Mouse (Mus musculus): ENCODE results near the gene Sema4a. TPM values are rescaled to one million over a fixed set of nuclear protein-coding genes. Genes with fewer than 3 reads are reported as not detected.
A peak's percentile ranks its signal among the peaks of the same experiment; 100 is the strongest.
"Not testable (repeated sequence)": the region's sequence is repeated elsewhere in the genome, so short reads cannot be mapped to it uniquely, and the experiment has no call there.

Gene Sema4a
- polyA plus RNA-seq, 1 experiment from 2014 or later, result 10.0 TPM

DNA sequence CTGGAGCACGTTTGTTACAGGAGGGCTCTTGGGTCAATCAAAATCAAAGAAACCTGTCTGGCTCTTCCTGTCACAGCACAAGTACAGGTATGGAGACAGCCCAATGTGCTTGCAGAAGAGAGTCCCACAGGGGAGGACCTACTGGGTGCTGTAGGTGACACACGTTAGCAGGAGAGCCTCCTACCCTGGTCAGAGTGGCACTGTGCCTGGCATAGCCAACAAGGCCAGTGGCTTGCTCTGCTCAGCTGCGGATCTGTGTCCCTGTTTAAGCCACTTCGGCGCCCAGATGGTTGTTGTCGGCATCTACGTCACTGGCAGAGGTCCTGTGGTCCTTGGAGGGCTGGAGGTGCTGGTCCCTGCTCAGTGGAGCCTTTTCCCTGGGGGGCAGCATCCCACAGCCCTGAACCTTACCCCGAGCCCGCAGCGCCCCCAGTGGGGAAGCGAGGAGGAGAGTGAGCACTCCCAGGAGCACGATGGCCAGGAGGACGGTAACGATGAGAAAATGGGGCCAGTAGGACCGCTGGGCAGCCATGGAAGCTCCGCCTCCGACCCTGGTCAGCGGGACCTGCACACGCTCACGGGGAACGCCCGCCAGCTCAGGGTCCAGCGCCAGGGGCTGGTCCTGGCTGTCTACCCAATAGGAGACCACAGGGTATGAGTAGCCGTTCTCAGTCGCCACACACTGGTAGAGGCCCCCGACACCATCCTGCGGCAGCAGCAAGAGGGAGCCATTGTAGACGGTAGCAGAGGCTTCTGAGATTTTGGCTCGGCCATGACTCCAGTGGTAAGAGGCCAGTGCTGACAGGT, 24.4 kb downstream of the Sema4a start:
- peak; percentile 95 for ATAC-seq (ENCODE audit: low FRiP score, low TSS enrichment)
- H3K4me3 ChIP-seq (ENCODE audit: low read length), result peak overlapping the region; percentile 26
- no peaks in the 10 kb centered on the region for H3K36me3 ChIP-seq (ENCODE audit: control insufficient read depth, insufficient read depth, low read length)
- H3K9me3 ChIP-seq (ENCODE audit: control insufficient read depth, low read length), result no peaks in the 10 kb centered on the region
- no peaks in the 10 kb centered on the region for H3K27me3 ChIP-seq (ENCODE audit: control insufficient read depth, insufficient read depth, low read length)
- H3K4me1 ChIP-seq (ENCODE audit: control insufficient read depth, insufficient read depth, low read length), result peaks cover 16% of the 10 kb centered on the region
- H3K4me2 ChIP-seq (replicated peaks; ENCODE audit: low read depth, low read length), result peak overlapping the region; percentile 42
- peak overlapping the region; percentile 45; the same call in 1 of the 2 replicates for H3K9ac ChIP-seq (ENCODE audit: low read depth, low read length)
- H3K27ac ChIP-seq (ENCODE audit: low read depth, low read length), result peak overlapping the region; percentile 68
- 9% methylated on average over 29 of the region's 29 CpGs for WGBS

- no peak overlapping the region for H3K4me2 ChIP-seq (replicated peaks; ENCODE audit: low read depth, low read length)
- H3K4me3 ChIP-seq (ENCODE audit: low read length), result no peak overlapping the region
- H3K27me3 ChIP-seq (ENCODE audit: control insufficient read depth, insufficient read depth, low read length), result no peaks in the 10 kb centered on the region
- ATAC-seq (ENCODE audit: low FRiP score, low TSS enrichment), result no peak
- WGBS, result 43% methylated on average over 10 of the region's 10 CpGs
- peaks cover 13% of the 10 kb centered on the region for H3K4me1 ChIP-seq (ENCODE audit: control insufficient read depth, insufficient read depth, low read length)
- H3K9ac ChIP-seq (ENCODE audit: low read depth, low read length), result no peak overlapping the region
- no peaks in the 10 kb centered on the region for H3K36me3 ChIP-seq (ENCODE audit: control insufficient read depth, insufficient read depth, low read length)
- no peaks in the 10 kb centered on the region for H3K9me3 ChIP-seq (ENCODE audit: control insufficient read depth, low read length)
- no peak overlapping the region for H3K27ac ChIP-seq (ENCODE audit: low read depth, low read length)
These were observed 25.5 kb downstream of the Sema4a start for GRCm38 (mm10) chr3:88435515-88435914.

- H3K4me2 ChIP-seq (replicated peaks; ENCODE audit: low read depth, low read length); ATAC-seq (ENCODE audit: low FRiP score, low TSS enrichment); H3K27ac ChIP-seq (ENCODE audit: low read depth, low read length); H3K4me3 ChIP-seq (ENCODE audit: low read length); H3K9ac ChIP-seq (ENCODE audit: low read depth, low read length); H3K27me3 ChIP-seq (ENCODE audit: control insufficient read depth, insufficient read depth, low read length); H3K9me3 ChIP-seq (ENCODE audit: control insufficient read depth, low read length); H3K36me3 ChIP-seq (ENCODE audit: control insufficient read depth, insufficient read depth, low read length): not testable (repeated sequence)
- H3K4me1 ChIP-seq (ENCODE audit: control insufficient read depth, insufficient read depth, low read length), result peaks cover 13% of the 10 kb centered on the region
- 74% methylated on average over 8 of the region's 8 CpGs for WGBS
These were observed 32.3 kb downstream of the Sema4a start for GRCm38 (mm10) chr3:88428639-88429038.

DNA sequence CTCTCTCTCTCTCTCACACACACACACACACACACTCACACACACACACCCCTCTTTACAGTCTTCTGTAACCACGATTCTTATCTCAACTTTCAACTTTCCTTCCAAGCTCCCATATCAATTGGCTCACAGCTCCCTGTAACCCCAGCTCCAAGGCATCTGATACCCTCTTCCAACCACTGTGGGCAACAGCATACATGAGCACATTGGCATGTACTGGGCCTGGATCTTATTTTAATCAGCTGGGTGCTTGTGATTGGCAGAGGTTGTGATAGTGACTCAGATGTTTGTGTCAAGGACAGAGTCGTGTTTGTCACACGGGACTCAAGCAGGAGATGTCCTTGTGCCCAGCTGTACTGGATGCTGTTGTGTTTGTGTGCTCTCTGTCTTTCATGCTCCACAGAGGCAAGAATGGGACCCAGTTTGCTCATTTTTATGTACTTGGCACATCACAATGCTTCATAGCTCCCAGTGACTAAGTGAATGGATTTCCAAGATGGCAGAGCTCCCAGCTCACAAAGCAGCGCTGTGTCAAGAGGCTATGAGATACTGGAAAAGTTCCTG, 33.6 kb downstream of the Sema4a start:
- no peak for ATAC-seq (ENCODE audit: low FRiP score, low TSS enrichment)
- H3K27ac ChIP-seq (ENCODE audit: low read depth, low read length), result no peak overlapping the region
- peaks cover 16% of the 10 kb centered on the region for H3K4me1 ChIP-seq (ENCODE audit: control insufficient read depth, insufficient read depth, low read length)
- WGBS, result 79% methylated on average over 4 of the region's 4 CpGs
- no peak overlapping the region for H3K9ac ChIP-seq (ENCODE audit: low read depth, low read length)
- no peaks in the 10 kb centered on the region for H3K9me3 ChIP-seq (ENCODE audit: control insufficient read depth, low read length)
- no peak overlapping the region for H3K4me2 ChIP-seq (replicated peaks; ENCODE audit: low read depth, low read length)
- H3K4me3 ChIP-seq (ENCODE audit: low read length), result no peak overlapping the region
- no peaks in the 10 kb centered on the region for H3K27me3 ChIP-seq (ENCODE audit: control insufficient read depth, insufficient read depth, low read length)
- no peaks in the 10 kb centered on the region for H3K36me3 ChIP-seq (ENCODE audit: control insufficient read depth, insufficient read depth, low read length)

DNA sequence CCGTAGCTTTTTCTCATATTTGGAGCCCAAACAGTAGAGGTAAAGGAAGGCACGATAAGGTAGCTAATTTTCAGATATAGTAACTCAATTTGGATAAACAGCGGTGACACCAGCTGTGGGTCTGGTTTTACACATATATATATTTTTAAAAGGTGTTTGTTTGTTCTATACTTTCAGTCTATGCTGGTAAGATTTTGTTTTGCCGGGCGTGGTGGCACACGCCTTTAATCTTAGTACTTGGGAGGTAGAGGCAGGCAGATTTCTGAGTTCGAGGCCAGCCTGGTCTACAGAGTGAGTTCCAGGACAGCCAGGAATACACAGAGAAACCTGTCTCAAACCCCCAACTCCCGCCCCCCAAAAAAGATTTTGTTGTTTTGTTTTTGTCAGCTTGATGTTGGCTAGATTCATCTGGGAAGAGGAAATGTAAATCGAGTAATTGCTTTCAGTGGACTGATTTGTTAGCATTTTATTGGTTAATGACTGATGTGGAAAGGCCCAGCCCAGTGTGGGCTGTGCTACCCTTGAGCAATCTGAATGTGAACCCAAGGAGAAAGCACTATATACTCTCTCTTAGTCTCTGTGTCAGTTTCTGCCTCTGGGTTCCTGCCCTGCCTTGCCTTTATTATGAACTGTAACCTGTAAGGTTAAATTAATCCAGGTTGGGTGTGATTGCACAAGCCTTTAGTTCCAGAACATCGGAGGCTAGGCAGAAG, 35.1 kb downstream of the Sema4a start:
- Histone ChIP-seq H3K9me3 (ENCODE audit: control insufficient read depth, low read length) (no peaks in the 10 kb centered on the region), H3K4me2 (replicated peaks; ENCODE audit: low read depth, low read length) (no peak overlapping the region), H3K36me3 (ENCODE audit: control insufficient read depth, insufficient read depth, low read length) (peaks cover 6% of the 10 kb centered on the region; the same call in 1 of the 2 replicates), H3K27me3 (ENCODE audit: control insufficient read depth, insufficient read depth, low read length) (no peaks in the 10 kb centered on the region), H3K9ac (ENCODE audit: low read depth, low read length) (no peak overlapping the region), H3K4me3 (ENCODE audit: low read length) (no peak overlapping the region; the same call in 1 of the 2 replicates), H3K4me1 (ENCODE audit: control insufficient read depth, insufficient read depth, low read length) (peaks cover 21% of the 10 kb centered on the region), H3K27ac (ENCODE audit: low read depth, low read length) (peak overlapping the region; percentile 3; the same call in 1 of the 2 replicates)
- no peak for ATAC-seq (ENCODE audit: low FRiP score, low TSS enrichment)
- WGBS, result 78% methylated on average over 10 of the region's 10 CpGs

- peaks cover 21% of the 10 kb centered on the region for H3K4me1 ChIP-seq (ENCODE audit: control insufficient read depth, insufficient read depth, low read length)
- H3K27me3 ChIP-seq (ENCODE audit: control insufficient read depth, insufficient read depth, low read length), result no peaks in the 10 kb centered on the region
- WGBS, result 4% methylated on average over 2 of the region's 2 CpGs
- no peak overlapping the region; the same call in 1 of the 2 replicates for H3K9ac ChIP-seq (ENCODE audit: low read depth, low read length)
- H3K36me3 ChIP-seq (ENCODE audit: control insufficient read depth, insufficient read depth, low read length), result peaks cover 11% of the 10 kb centered on the region; the same call in 1 of the 2 replicates
- ATAC-seq (ENCODE audit: low FRiP score, low TSS enrichment), result peak; percentile 24; the same call in 1 of the 2 replicates
- peak overlapping the region; percentile 89 for H3K4me3 ChIP-seq (ENCODE audit: low read length)
- peak overlapping the region; percentile 3; the same call in 1 of the 2 replicates for H3K27ac ChIP-seq (ENCODE audit: low read depth, low read length)
- H3K4me2 ChIP-seq (replicated peaks; ENCODE audit: low read depth, low read length), result peak overlapping the region; percentile 24; the same call in 1 of the 2 replicates
- H3K9me3 ChIP-seq (ENCODE audit: control insufficient read depth, low read length), result no peaks in the 10 kb centered on the region
These were observed 35.7 kb downstream of the Sema4a start for GRCm38 (mm10) chr3:88425330-88425689.

GRCm38 (mm10) chr3:88424605-88425329, 36.2 kb downstream of the Sema4a start, which contains the start of gene Slc25a44:
Gene Slc25a44, minus strand, starts transcription at chr3:88425139.
- Histone ChIP-seq H3K27me3 (ENCODE audit: control insufficient read depth, insufficient read depth, low read length) (no peaks in the 10 kb centered on the region), H3K4me1 (ENCODE audit: control insufficient read depth, insufficient read depth, low read length) (peaks cover 21% of the 10 kb centered on the region), H3K4me2 (replicated peaks; ENCODE audit: low read depth, low read length) (peak within 1 kb of the TSS; percentile 94), H3K4me3 (ENCODE audit: low read length) (peak within 1 kb of the TSS; percentile 89), H3K9ac (ENCODE audit: low read depth, low read length) (peak within 1 kb of the TSS; percentile 75), H3K9me3 (ENCODE audit: control insufficient read depth, low read length) (no peaks in the 10 kb centered on the region), H3K36me3 (ENCODE audit: control insufficient read depth, insufficient read depth, low read length) (peaks cover 15% of the 10 kb centered on the region; the same call in 1 of the 2 replicates), H3K27ac (ENCODE audit: low read depth, low read length) (peak within 1 kb of the TSS; percentile 3; the same call in 1 of the 2 replicates)
- 2% methylated on average over 35 of the region's 35 CpGs for WGBS
- peak; percentile 98 for ATAC-seq (ENCODE audit: low FRiP score, low TSS enrichment)

- Histone ChIP-seq H3K4me3 (ENCODE audit: low read length) (no peak overlapping the region), H3K9ac (ENCODE audit: low read depth, low read length) (no peak overlapping the region), H3K27ac (ENCODE audit: low read depth, low read length) (no peak overlapping the region), H3K4me1 (ENCODE audit: control insufficient read depth, insufficient read depth, low read length) (peaks cover 21% of the 10 kb centered on the region), H3K4me2 (replicated peaks; ENCODE audit: low read depth, low read length) (no peak overlapping the region), H3K9me3 (ENCODE audit: control insufficient read depth, low read length) (no peaks in the 10 kb centered on the region), H3K36me3 (ENCODE audit: control insufficient read depth, insufficient read depth, low read length) (peaks cover 34% of the 10 kb centered on the region; the same call in 1 of the 2 replicates), H3K27me3 (ENCODE audit: control insufficient read depth, insufficient read depth, low read length) (no peaks in the 10 kb centered on the region)
- WGBS, result 45% methylated on average over 9 of the region's 9 CpGs
- ATAC-seq (ENCODE audit: low FRiP score, low TSS enrichment), result no peak
These were observed 38.8 kb downstream of the Sema4a start for GRCm38 (mm10) chr3:88422020-88422720.
